Mouse (Mus musculus) ES-Bruce4 (cell line): ENCODE results near the gene March6. TPM values are rescaled to one million over a fixed set of nuclear protein-coding genes. Genes with fewer than 3 reads are reported as not detected.

Experiments
- H3K27ac ChIP-seq: 2 replicates; pipeline ENCODE4 v1.5.1; 2012; ENCODE audit warnings: low read length, inconsistent platforms; ENCODE audit not compliant: insufficient read depth
- H3K27me3 ChIP-seq: 2 replicates; pipeline ENCODE4 v1.6.1; 2012; ENCODE audit warnings: mild to moderate bottlenecking, low read length, inconsistent platforms; ENCODE audit not compliant: control insufficient read depth, poor library complexity, insufficient read depth, severe bottlenecking
- H3K36me3 ChIP-seq: 2 replicates; pipeline ENCODE4 v1.6.1; 2012; ENCODE audit warnings: inconsistent platforms, mild to moderate bottlenecking, low read length, moderate library complexity; ENCODE audit not compliant: control insufficient read depth, poor library complexity, insufficient read depth, severe bottlenecking
- H3K4me1 ChIP-seq: one replicate; pipeline ENCODE4 v1.8.1; 2011; ENCODE audit warnings: low read length; ENCODE audit not compliant: control insufficient read depth, insufficient read depth
- H3K4me3 ChIP-seq: 2 replicates; pipeline ENCODE4 v1.5.1; 2011; ENCODE audit warnings: low read depth, mild to moderate bottlenecking, low read length
- H3K9ac ChIP-seq: 2 replicates; pipeline ENCODE4 v1.6.1; 2012; ENCODE audit warnings: low read depth, mild to moderate bottlenecking, inconsistent platforms; ENCODE audit not compliant: poor library complexity, severe bottlenecking
- H3K9me3 ChIP-seq: replicated peaks from 2 replicates; pipeline ENCODE4 v1.6.1; 2012; ENCODE audit warnings: mild to moderate bottlenecking, low read length, inconsistent platforms; ENCODE audit not compliant: control insufficient read depth, poor library complexity, insufficient read depth, severe bottlenecking
- CTCF ChIP-seq: IDR thresholded peaks from one replicate; pipeline ENCODE4 v1.8.1; 2011; ENCODE audit warnings: low read depth, low read length
- EP300 ChIP-seq: IDR thresholded peaks from 2 replicates; pipeline ENCODE4 v1.6.1; 2011; ENCODE audit warnings: low read depth, low read length; ENCODE audit not compliant: insufficient read depth
- POLR2A ChIP-seq: IDR thresholded peaks from one replicate; pipeline ENCODE4 v1.8.1; 2011; ENCODE audit warnings: low read length; ENCODE audit not compliant: insufficient read depth
- polyA plus RNA-seq: library from polyadenylated mRNA; stranded (reverse); fragments of >200 nt; gene quantifications from 2 replicates; pipeline ENCODE4 v1.2.4, GENCODE M21; 2011; ENCODE audit warnings: low read depth; ENCODE audit not compliant: missing spikeins, insufficient read depth, insufficient read length

March6 gene
- polyA plus RNA-seq, 1 experiment: 54.0 TPM

- Histone ChIP-seq H3K27ac (no peak overlapping the region), H3K4me1 (no peaks in the 10 kb centered on the region), H3K36me3 (0 out of 2 replicates have a peak, but pooled peaks cover 2% of the 10 kb centered on the region), H3K27me3 (no peaks in the 10 kb centered on the region), H3K9me3 (no peaks in the 10 kb centered on the region), H3K4me3 (no peak overlapping the region), H3K9ac (peak overlapping the region; percentile 49)
- no peak for TF ChIP-seq EP300
- TF ChIP-seq CTCF: no peak
- no peak for TF ChIP-seq POLR2A
Measured at GRCm38 (mm10) chr15:31452336-31453097, 78.3 kb downstream of the March6 start.

- H3K9ac ChIP-seq: no peak overlapping the region
Measured at GRCm38 (mm10) chr15:31449772-31450171, 81.1 kb downstream of the March6 start.

GRCm38 (mm10) chr15:31447121-31447520 is 83.7 kb downstream of the March6 start:
- no peak for TF ChIP-seq POLR2A
- TF ChIP-seq EP300: no peak
- no peak for TF ChIP-seq CTCF
- Histone ChIP-seq H3K27ac (no peak overlapping the region), H3K4me3 (no peak overlapping the region), H3K9ac (no peak overlapping the region), H3K27me3 (no peaks in the 10 kb centered on the region), H3K36me3 (no peaks in the 10 kb centered on the region), H3K9me3 (no peaks in the 10 kb centered on the region), H3K4me1 (no peaks in the 10 kb centered on the region)

More at GRCm38 (mm10) chr15:31449772-31450171, 81.1 kb downstream of the March6 start:
- H3K4me1 ChIP-seq: no peaks in the 10 kb centered on the region
- no peak overlapping the region for H3K4me3 ChIP-seq
- no peaks in the 10 kb centered on the region for H3K36me3 ChIP-seq
- TF ChIP-seq EP300 (no peak), CTCF (no peak), POLR2A (no peak)
- no peaks in the 10 kb centered on the region for H3K9me3 ChIP-seq
- no peak overlapping the region for H3K27ac ChIP-seq
- no peaks in the 10 kb centered on the region for H3K27me3 ChIP-seq

GRCm38 (mm10) chr15:31442698-31443097 is 88.2 kb downstream of the March6 start:
- Histone ChIP-seq H3K4me1 (no peaks in the 10 kb centered on the region), H3K4me3 (no peak overlapping the region), H3K27me3 (no peaks in the 10 kb centered on the region), H3K36me3 (no peaks in the 10 kb centered on the region), H3K9ac (no peak overlapping the region), H3K27ac (no peak overlapping the region), H3K9me3 (no peaks in the 10 kb centered on the region)
- TF ChIP-seq EP300: no peak
- TF ChIP-seq POLR2A: no peak
- no peak for TF ChIP-seq CTCF

- no peaks in the 10 kb centered on the region for H3K4me1 ChIP-seq
- H3K4me3 ChIP-seq: no peak overlapping the region
- TF ChIP-seq POLR2A: no peak
Measured at GRCm38 (mm10) chr15:31441996-31442395, 88.9 kb downstream of the March6 start.

GRCm38 (mm10) chr15:31436811-31437210 is 94.0 kb downstream of the March6 start:
- H3K36me3 ChIP-seq: no peaks in the 10 kb centered on the region
- no peak overlapping the region for H3K27ac ChIP-seq
- no peak for TF ChIP-seq EP300
- no peak for TF ChIP-seq CTCF
- no peak for TF ChIP-seq POLR2A
- no peaks in the 10 kb centered on the region for H3K4me1 ChIP-seq
- H3K4me3 ChIP-seq: no peak overlapping the region
- H3K27me3 ChIP-seq: no peaks in the 10 kb centered on the region
- no peaks in the 10 kb centered on the region for H3K9me3 ChIP-seq
- no peak overlapping the region for H3K9ac ChIP-seq

More at GRCm38 (mm10) chr15:31441996-31442395, 88.9 kb downstream of the March6 start:
- Histone ChIP-seq H3K9ac (no peak overlapping the region), H3K27ac (no peak overlapping the region), H3K9me3 (no peaks in the 10 kb centered on the region), H3K36me3 (no peaks in the 10 kb centered on the region), H3K27me3 (no peaks in the 10 kb centered on the region)
